Mouse (Mus musculus): Measurements from ENCODE around the gene Arntl. TPM values are rescaled to one million over a fixed set of nuclear protein-coding genes. Genes with fewer than 3 reads are reported as not detected.

Arntl gene
- polyA plus RNA-seq (2015; fragmentation: Nextera tagmentation; extraction: Ambion mirVana), result 6.2 and 6.3 TPM in 2 replicates

DNA sequence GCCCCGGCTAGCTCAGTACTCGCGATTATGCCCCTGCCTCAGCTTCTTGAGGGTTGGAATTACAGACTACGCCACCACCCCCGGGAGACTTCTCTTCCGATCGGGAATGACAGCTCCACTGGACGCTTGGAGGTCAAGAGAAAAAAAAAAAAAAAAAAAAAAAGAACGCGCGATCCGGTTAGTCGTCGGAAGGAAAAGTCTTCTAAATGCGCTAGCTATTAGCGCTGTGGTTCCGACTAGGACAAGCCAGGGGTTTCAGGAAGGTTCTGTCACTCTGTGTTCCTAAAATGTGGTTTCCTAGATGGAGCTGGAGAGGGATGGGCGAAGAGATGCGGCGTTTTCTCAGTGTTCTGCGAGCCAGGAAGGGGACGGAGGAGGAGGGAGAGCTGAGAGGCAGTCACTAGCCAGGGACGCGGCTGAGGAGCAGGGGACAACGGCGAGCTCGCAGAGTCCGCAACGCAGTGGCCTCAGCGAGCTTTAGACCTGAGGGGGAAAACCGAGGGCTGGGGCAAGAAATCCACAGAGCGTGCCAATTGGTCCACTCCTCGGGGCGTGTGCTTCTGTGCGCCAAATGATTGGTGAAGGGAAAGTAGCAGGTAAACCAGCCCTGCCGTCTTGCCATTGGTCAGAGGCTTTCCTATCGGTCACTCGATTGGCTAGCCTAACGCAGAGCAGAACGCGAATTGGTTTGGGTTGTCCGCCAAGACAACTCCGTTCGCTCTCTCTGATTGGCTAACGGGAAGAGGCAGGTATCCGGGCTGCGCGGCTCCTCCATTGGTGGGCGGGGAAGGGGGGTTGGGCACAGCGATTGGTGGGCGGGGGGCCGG, at the start of gene Arntl:
Gene Arntl (plus strand): TSS at position 822 of the 827 bp plus-strand sequence.
- peak; percentile 97 for ATAC-seq (ENCODE audit: extremely low read depth, insufficient number of reproducible peaks, low FRiP score, low TSS enrichment)
- Histone ChIP-seq H3K9ac (peak within 1 kb of the TSS; percentile 89), H3K4me1 (peaks cover 24% of the 10 kb centered on the region), H3K9me3 (no peaks in the 10 kb centered on the region), H3K4me3 (peak within 1 kb of the TSS; percentile 93), H3K36me3 (no peaks in the 10 kb centered on the region), H3K4me2 (peak within 1 kb of the TSS; percentile 95), H3K27me3 (replicated peaks) (peaks cover 77% of the 10 kb centered on the region), H3K27ac (replicated peaks) (peak within 1 kb of the TSS; percentile 77)
- WGBS, result under 1% methylated on average over 52 of the region's 52 CpGs

DNA sequence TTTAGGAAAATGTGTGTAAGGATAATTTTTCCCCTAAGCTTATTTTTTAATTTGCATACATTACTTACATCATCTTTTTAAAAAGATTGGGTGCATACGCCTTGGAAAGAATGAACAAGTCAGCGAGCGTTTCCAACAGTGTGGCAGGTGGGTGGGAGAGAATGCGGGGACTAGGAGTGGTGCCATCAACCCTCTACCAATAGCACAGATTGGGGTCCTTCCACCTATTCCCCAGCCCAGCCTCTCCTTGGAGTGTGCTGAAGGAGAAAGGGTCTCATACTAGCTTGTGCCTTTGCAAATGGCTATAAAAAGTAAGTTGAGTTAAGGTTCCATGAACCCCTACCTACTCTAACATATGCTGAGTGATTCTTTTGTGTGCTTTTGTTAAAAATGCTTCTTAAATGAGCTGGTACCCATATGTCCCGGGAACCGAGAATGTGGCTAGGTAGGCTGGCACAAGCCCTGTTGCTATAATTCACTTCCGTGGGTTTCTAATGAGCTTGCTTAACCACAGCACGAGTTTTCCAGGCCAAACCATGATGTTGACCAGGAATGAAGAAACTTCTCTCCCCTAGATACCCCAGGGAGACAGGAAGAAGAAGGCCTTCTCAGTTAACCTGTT, 46.1 kb upstream of the Arntl start:
- no peaks in the 10 kb centered on the region for H3K9me3 ChIP-seq
- H3K9ac ChIP-seq, result no peak overlapping the region
- ATAC-seq (ENCODE audit: extremely low read depth, insufficient number of reproducible peaks, low FRiP score, low TSS enrichment), result no peak
- WGBS, result 83% methylated on average over 8 of the region's 8 CpGs
- no peak overlapping the region for H3K27ac ChIP-seq (replicated peaks)
- H3K4me3 ChIP-seq, result no peak overlapping the region
- peaks cover 3% of the 10 kb centered on the region; the same call in 1 of the 2 replicates for H3K4me1 ChIP-seq
- H3K4me2 ChIP-seq, result no peak overlapping the region
- no peaks in the 10 kb centered on the region for H3K36me3 ChIP-seq
- 0 out of 2 replicates have a peak, but pooled peaks cover 3% of the 10 kb centered on the region for H3K27me3 ChIP-seq (replicated peaks)

- ATAC-seq (ENCODE audit: extremely low read depth, insufficient number of reproducible peaks, low FRiP score, low TSS enrichment), result no peak
- H3K4me2 ChIP-seq, result no peak overlapping the region
- H3K27me3 ChIP-seq (replicated peaks), result 0 out of 2 replicates have a peak, but pooled peaks cover 3% of the 10 kb centered on the region
- no peaks in the 10 kb centered on the region for H3K36me3 ChIP-seq
- H3K9ac ChIP-seq, result no peak overlapping the region
- H3K27ac ChIP-seq (replicated peaks), result no peak overlapping the region
- no peak overlapping the region for H3K4me3 ChIP-seq
- H3K4me1 ChIP-seq, result peaks cover 3% of the 10 kb centered on the region; the same call in 1 of the 2 replicates
- H3K9me3 ChIP-seq, result no peaks in the 10 kb centered on the region
- WGBS, result 60% methylated on average over 4 of the region's 4 CpGs
Measured at GRCm38 (mm10) chr7:113164719-113165118, 42.5 kb upstream of the Arntl start.

DNA sequence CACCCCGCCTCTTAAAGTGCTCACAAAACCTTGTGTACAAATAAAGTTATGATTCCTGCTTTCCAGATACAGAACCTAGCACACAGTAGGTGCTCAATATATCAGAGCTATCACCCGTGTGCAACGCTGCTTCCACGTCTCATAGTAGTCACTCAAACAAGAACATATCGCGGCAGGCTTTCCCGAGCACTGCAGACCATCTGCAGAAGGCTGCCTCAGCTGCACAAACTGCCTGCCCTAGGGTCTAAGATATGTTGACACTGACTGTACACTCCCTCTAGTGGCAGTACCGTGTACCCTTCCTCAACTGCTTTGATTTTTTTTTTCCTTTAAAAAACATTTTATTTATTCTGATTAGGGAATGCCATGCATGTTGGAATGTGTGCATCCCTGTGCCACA, 40.2 kb upstream of the Arntl start:
- peak overlapping the region; percentile 32; the same call in 1 of the 2 replicates for H3K4me2 ChIP-seq
- H3K9ac ChIP-seq, result no peak overlapping the region
- no peak overlapping the region for H3K27ac ChIP-seq (replicated peaks)
- peaks cover 3% of the 10 kb centered on the region; the same call in 1 of the 2 replicates for H3K4me1 ChIP-seq
- H3K4me3 ChIP-seq, result no peak overlapping the region
- no peaks in the 10 kb centered on the region for H3K9me3 ChIP-seq
- no peak for ATAC-seq (ENCODE audit: extremely low read depth, insufficient number of reproducible peaks, low FRiP score, low TSS enrichment)
- H3K27me3 ChIP-seq (replicated peaks), result no peaks in the 10 kb centered on the region
- no peaks in the 10 kb centered on the region for H3K36me3 ChIP-seq
- WGBS, result 35% methylated on average over 8 of the region's 8 CpGs

- Histone ChIP-seq H3K9ac (no peak overlapping the region), H3K4me3 (no peak overlapping the region), H3K4me1 (peaks cover 3% of the 10 kb centered on the region; the same call in 1 of the 2 replicates), H3K4me2 (no peak overlapping the region), H3K36me3 (no peaks in the 10 kb centered on the region), H3K27me3 (replicated peaks) (no peaks in the 10 kb centered on the region), H3K9me3 (no peaks in the 10 kb centered on the region), H3K27ac (replicated peaks) (no peak overlapping the region)
- 72% methylated on average over 8 of the region's 8 CpGs for WGBS
- no peak for ATAC-seq (ENCODE audit: extremely low read depth, insufficient number of reproducible peaks, low FRiP score, low TSS enrichment)
Measured at GRCm38 (mm10) chr7:113168609-113169008, 38.7 kb upstream of the Arntl start.

- H3K36me3 ChIP-seq, result no peaks in the 10 kb centered on the region
- no peak overlapping the region for H3K4me2 ChIP-seq
- no peak for ATAC-seq (ENCODE audit: extremely low read depth, insufficient number of reproducible peaks, low FRiP score, low TSS enrichment)
- H3K9ac ChIP-seq, result no peak overlapping the region
- 53% methylated on average over 2 of the region's 2 CpGs for WGBS
- no peaks in the 10 kb centered on the region for H3K9me3 ChIP-seq
- no peaks in the 10 kb centered on the region for H3K4me1 ChIP-seq
- no peak overlapping the region for H3K4me3 ChIP-seq
- H3K27ac ChIP-seq (replicated peaks), result no peak overlapping the region
- H3K27me3 ChIP-seq (replicated peaks), result no peaks in the 10 kb centered on the region
Measured at GRCm38 (mm10) chr7:113172425-113172824, 34.8 kb upstream of the Arntl start.

- WGBS, result 72% methylated on average over 4 of the region's 4 CpGs
- Histone ChIP-seq H3K9me3 (no peaks in the 10 kb centered on the region), H3K36me3 (no peaks in the 10 kb centered on the region), H3K4me2 (no peak overlapping the region), H3K9ac (no peak overlapping the region), H3K27me3 (replicated peaks) (no peaks in the 10 kb centered on the region), H3K4me1 (no peaks in the 10 kb centered on the region), H3K4me3 (no peak overlapping the region), H3K27ac (replicated peaks) (no peak overlapping the region)
- no peak for ATAC-seq (ENCODE audit: extremely low read depth, insufficient number of reproducible peaks, low FRiP score, low TSS enrichment)
Measured at GRCm38 (mm10) chr7:113175481-113175880, 31.8 kb upstream of the Arntl start.

DNA sequence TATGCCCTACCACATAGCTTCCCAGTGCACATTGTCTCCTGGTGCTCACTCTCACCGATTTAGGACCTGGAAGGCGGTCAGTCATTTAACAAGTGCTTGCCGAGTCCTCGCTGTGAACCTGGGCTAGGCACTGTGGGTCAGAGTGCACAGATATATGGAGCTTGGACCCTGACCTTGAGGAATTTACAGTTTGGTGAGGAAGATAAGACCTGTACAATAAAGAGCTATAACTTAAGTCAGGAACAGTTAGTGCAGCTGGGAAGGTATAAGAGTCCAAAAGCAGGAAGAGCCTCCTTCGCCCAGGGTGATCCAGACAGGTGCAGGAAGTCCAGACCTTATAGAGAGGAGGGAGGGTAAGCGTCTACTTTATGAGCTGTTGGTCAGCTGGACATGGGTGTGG, 29.2 kb upstream of the Arntl start:
- WGBS, result 80% methylated on average over 6 of the region's 6 CpGs
- Histone ChIP-seq H3K27ac (replicated peaks) (no peak overlapping the region), H3K9ac (no peak overlapping the region), H3K4me1 (no peaks in the 10 kb centered on the region), H3K4me3 (no peak overlapping the region), H3K36me3 (no peaks in the 10 kb centered on the region), H3K27me3 (replicated peaks) (no peaks in the 10 kb centered on the region), H3K9me3 (no peaks in the 10 kb centered on the region), H3K4me2 (no peak overlapping the region)
- ATAC-seq (ENCODE audit: extremely low read depth, insufficient number of reproducible peaks, low FRiP score, low TSS enrichment), result no peak

GRCm38 (mm10) chr7:113183787-113184186, 23.5 kb upstream of the Arntl start:
- ATAC-seq (ENCODE audit: extremely low read depth, insufficient number of reproducible peaks, low FRiP score, low TSS enrichment), result no peak
- Histone ChIP-seq H3K27me3 (replicated peaks) (no peaks in the 10 kb centered on the region), H3K4me3 (no peak overlapping the region), H3K9me3 (no peaks in the 10 kb centered on the region), H3K4me1 (peaks cover 8% of the 10 kb centered on the region), H3K4me2 (no peak overlapping the region), H3K36me3 (no peaks in the 10 kb centered on the region), H3K9ac (no peak overlapping the region), H3K27ac (replicated peaks) (no peak overlapping the region)
- WGBS, result 76% methylated on average over 8 of the region's 8 CpGs

- H3K9me3 ChIP-seq, result no peaks in the 10 kb centered on the region
- H3K27ac ChIP-seq (replicated peaks), result no peak overlapping the region
- no peaks in the 10 kb centered on the region for H3K36me3 ChIP-seq
- no peaks in the 10 kb centered on the region for H3K27me3 ChIP-seq (replicated peaks)
- H3K4me1 ChIP-seq, result peaks cover 8% of the 10 kb centered on the region
- H3K4me3 ChIP-seq, result no peak overlapping the region
- ATAC-seq (ENCODE audit: extremely low read depth, insufficient number of reproducible peaks, low FRiP score, low TSS enrichment), result no peak
- no peak overlapping the region for H3K4me2 ChIP-seq
- H3K9ac ChIP-seq, result no peak overlapping the region
Measured at GRCm38 (mm10) chr7:113185056-113185455, 22.2 kb upstream of the Arntl start.

DNA sequence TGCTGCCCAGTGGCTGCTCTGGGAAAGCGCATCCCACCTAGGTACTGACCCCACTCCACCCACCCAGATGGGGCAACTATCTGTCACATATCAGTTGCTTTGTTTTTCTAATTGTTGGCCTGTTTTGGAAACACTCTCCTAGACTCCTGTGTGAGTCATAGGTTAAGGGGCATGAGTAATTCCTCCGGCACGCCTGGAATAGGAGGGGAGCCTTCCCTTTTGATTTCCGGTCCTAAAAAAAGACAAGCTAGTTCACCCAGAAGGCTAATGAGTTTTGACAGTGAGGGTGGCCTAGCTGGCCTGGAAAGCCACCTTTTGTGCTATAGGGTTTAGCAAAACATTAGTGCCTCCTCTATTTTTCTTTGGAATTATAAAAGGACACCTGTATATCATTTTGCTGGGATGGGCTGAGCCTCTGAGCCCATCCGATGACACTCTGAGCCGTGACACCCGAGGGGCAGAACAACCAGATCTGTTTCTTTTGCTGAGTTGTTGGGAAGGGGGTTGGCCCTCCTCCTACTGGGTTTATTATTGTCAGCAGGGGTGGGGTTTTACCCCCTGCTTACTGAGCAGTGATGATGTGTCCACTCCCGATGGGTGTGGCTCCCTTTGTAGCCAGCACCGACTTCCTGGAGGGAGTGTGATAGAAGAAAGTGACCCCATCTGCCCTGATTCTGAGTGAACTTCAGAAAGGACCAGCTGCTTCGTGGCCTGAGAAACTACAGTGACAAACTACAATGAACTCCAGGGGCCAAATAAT, 21.0 kb upstream of the Arntl start:
- Histone ChIP-seq H3K36me3 (no peaks in the 10 kb centered on the region), H3K4me2 (no peak overlapping the region), H3K4me3 (no peak overlapping the region), H3K9ac (no peak overlapping the region), H3K27ac (replicated peaks) (no peak overlapping the region), H3K27me3 (replicated peaks) (no peaks in the 10 kb centered on the region), H3K9me3 (0 out of 2 replicates have a peak, but pooled peaks cover 5% of the 10 kb centered on the region), H3K4me1 (peaks cover 8% of the 10 kb centered on the region)
- ATAC-seq (ENCODE audit: extremely low read depth, insufficient number of reproducible peaks, low FRiP score, low TSS enrichment), result no peak
- WGBS, result 44% methylated on average over 10 of the region's 10 CpGs
